Comparison of ENCODE assay signal across 12 mouse cellular contexts in genomic region chr10:18435938-18436337, GRCm38 (mm10).
DNase-seq lines count a peak whose midpoint lies in the region; ATAC-seq and TF ChIP-seq lines count a peak whose summit lies in the region.
"Had no signal": no experiment of that assay in that cellular context is flagged by ENCODE, and none has a peak within 500 bp of the region (broad histone marks: within the 10 kb centered on the region; RNA-seq: fewer than 3 reads in every experiment).

No protein-coding gene starts in this region.

- DNase-seq in forebrain, embryonic 14.5 days (ENCODE audit: low spot score) = peak; percentile 22
- DNase-seq in hindbrain, postnatal 0 days (ENCODE audit: low spot score) = no peak
- no peak for DNase-seq in hindbrain, embryonic 11.5 days (ENCODE audit: low spot score)
- DNase-seq in Muller cell, postnatal 12 days (ENCODE audit: inconsistent ontology term) = peak; percentile 50
- no peak for DNase-seq in left cerebral cortex, adult 9 months (ENCODE audit: low spot score in 2 of 2)
- no peak for DNase-seq in urinary bladder, postnatal 25 days (ENCODE audit: low spot score)
- DNase-seq: gastrocnemius, postnatal 36 days; kidney, postnatal 14 days; lung, postnatal 36 days had no signal

- no peaks in the 10 kb centered on the region for H3K36me3 ChIP-seq in forebrain, embryonic 14.5 days (ENCODE audit: control insufficient read depth, insufficient read depth, low read length)
- H3K36me3 ChIP-seq in forebrain, embryonic 12.5 days (replicated peaks) = no peaks in the 10 kb centered on the region
- H3K36me3 ChIP-seq in hindbrain, postnatal 0 days (ENCODE audit: insufficient read depth, low read length) = no peaks in the 10 kb centered on the region
- H3K36me3 ChIP-seq in hindbrain, embryonic 11.5 days (ENCODE audit: control insufficient read depth, insufficient read depth, low read length) = no peaks in the 10 kb centered on the region
- H3K36me3 ChIP-seq in intestine, embryonic 16.5 days (ENCODE audit: control insufficient read depth, insufficient read depth, low read length) = no peaks in the 10 kb centered on the region
- H3K36me3 ChIP-seq: G1E had no signal

- H3K27ac ChIP-seq in forebrain, embryonic 14.5 days (ENCODE audit: low read depth, low read length) = no peak overlapping the region
- H3K27ac ChIP-seq in forebrain, embryonic 12.5 days = no peak overlapping the region
- 0 out of 2 replicates have a peak overlapping the region, but pooled peaks have one; percentile 1 for H3K27ac ChIP-seq in hindbrain, postnatal 0 days
- no peak overlapping the region for H3K27ac ChIP-seq in hindbrain, embryonic 11.5 days (ENCODE audit: low read depth, low read length)
- peak overlapping the region; percentile 9; the same call in 1 of the 2 replicates for H3K27ac ChIP-seq in intestine, embryonic 16.5 days (ENCODE audit: low read length)

- H3K9me3 ChIP-seq in forebrain, embryonic 14.5 days (replicated peaks; ENCODE audit: control insufficient read depth, low read length) = no peaks in the 10 kb centered on the region
- H3K9me3 ChIP-seq in forebrain, embryonic 12.5 days = no peaks in the 10 kb centered on the region
- no peaks in the 10 kb centered on the region for H3K9me3 ChIP-seq in hindbrain, postnatal 0 days (ENCODE audit: low read length)
- H3K9me3 ChIP-seq in hindbrain, embryonic 11.5 days (ENCODE audit: control insufficient read depth, low read length) = no peaks in the 10 kb centered on the region
- no peaks in the 10 kb centered on the region for H3K9me3 ChIP-seq in intestine, embryonic 16.5 days (ENCODE audit: control insufficient read depth, low read length)
- H3K9me3 ChIP-seq: G1E had no signal

- no peak overlapping the region for H3K4me2 ChIP-seq in forebrain, embryonic 14.5 days (ENCODE audit: low read length)
- no peak overlapping the region for H3K4me2 ChIP-seq in forebrain, embryonic 12.5 days
- H3K4me2 ChIP-seq in hindbrain, postnatal 0 days (ENCODE audit: low read depth, low read length) = no peak overlapping the region
- H3K4me2 ChIP-seq in hindbrain, embryonic 11.5 days (replicated peaks; ENCODE audit: low read depth, low read length) = no peak overlapping the region
- H3K4me2 ChIP-seq in intestine, embryonic 16.5 days (ENCODE audit: low read depth, low read length) = no peak overlapping the region

- WGBS in forebrain, embryonic 14.5 days = 60% methylated on average over 7 of the region's 7 CpGs
- 55% methylated on average over 7 of the region's 7 CpGs for WGBS in forebrain, embryonic 12.5 days
- 44% methylated on average over 7 of the region's 7 CpGs for WGBS in hindbrain, postnatal 0 days
- WGBS in hindbrain, embryonic 11.5 days = 58% methylated on average over 7 of the region's 7 CpGs
- 45% methylated on average over 7 of the region's 7 CpGs for WGBS in intestine, embryonic 16.5 days

- H3K4me1 ChIP-seq in forebrain, embryonic 14.5 days (ENCODE audit: control insufficient read depth, insufficient read depth, low read length) = peaks cover 9% of the 10 kb centered on the region
- H3K4me1 ChIP-seq in forebrain, embryonic 12.5 days = peaks cover 19% of the 10 kb centered on the region
- H3K4me1 ChIP-seq in hindbrain, postnatal 0 days (ENCODE audit: insufficient read depth, low read length) = no peaks in the 10 kb centered on the region
- H3K4me1 ChIP-seq in hindbrain, embryonic 11.5 days (replicated peaks; ENCODE audit: control insufficient read depth, insufficient read depth, low read length) = peaks cover 3% of the 10 kb centered on the region
- H3K4me1 ChIP-seq in intestine, embryonic 16.5 days (ENCODE audit: control insufficient read depth, insufficient read depth, low read length) = peaks cover 6% of the 10 kb centered on the region; the same call in 1 of the 2 replicates

- no peak for TF ChIP-seq CTCF in hindbrain, postnatal 0 days (IDR thresholded peaks at IDR 0.05; ENCODE audit: low read depth)

- H3K27me3 ChIP-seq in forebrain, embryonic 14.5 days (replicated peaks; ENCODE audit: control insufficient read depth, insufficient read depth, low read length) = no peaks in the 10 kb centered on the region
- no peaks in the 10 kb centered on the region for H3K27me3 ChIP-seq in forebrain, embryonic 12.5 days
- no peaks in the 10 kb centered on the region for H3K27me3 ChIP-seq in hindbrain, postnatal 0 days (ENCODE audit: insufficient read depth, low read length)
- H3K27me3 ChIP-seq in hindbrain, embryonic 11.5 days (ENCODE audit: control insufficient read depth, insufficient read depth, low read length) = no peaks in the 10 kb centered on the region
- H3K27me3 ChIP-seq in intestine, embryonic 16.5 days (replicated peaks; ENCODE audit: control insufficient read depth, insufficient read depth, low read length) = no peaks in the 10 kb centered on the region

- no peak for ATAC-seq in forebrain, embryonic 14.5 days
- ATAC-seq in forebrain, embryonic 12.5 days (ENCODE audit: low FRiP score) = no peak
- ATAC-seq in hindbrain, postnatal 0 days = no peak
- ATAC-seq in hindbrain, embryonic 11.5 days (ENCODE audit: low FRiP score) = no peak
- ATAC-seq in intestine, embryonic 16.5 days = no peak

- no peak overlapping the region for H3K9ac ChIP-seq in forebrain, embryonic 14.5 days (ENCODE audit: low read length)
- H3K9ac ChIP-seq in forebrain, embryonic 12.5 days = no peak overlapping the region
- no peak overlapping the region for H3K9ac ChIP-seq in hindbrain, postnatal 0 days (replicated peaks; ENCODE audit: low read length)
- no peak overlapping the region for H3K9ac ChIP-seq in hindbrain, embryonic 11.5 days (ENCODE audit: low read depth, low read length)
- no peak overlapping the region for H3K9ac ChIP-seq in intestine, embryonic 16.5 days (ENCODE audit: low read depth, low read length)

- H3K4me3 ChIP-seq in forebrain, embryonic 14.5 days (ENCODE audit: low read depth, low read length) = no peak overlapping the region
- no peak overlapping the region for H3K4me3 ChIP-seq in forebrain, embryonic 12.5 days (replicated peaks)
- no peak overlapping the region for H3K4me3 ChIP-seq in hindbrain, postnatal 0 days (ENCODE audit: low read length)
- H3K4me3 ChIP-seq in hindbrain, embryonic 11.5 days (ENCODE audit: low read depth, low read length) = no peak overlapping the region
- H3K4me3 ChIP-seq in intestine, embryonic 16.5 days (ENCODE audit: low read length) = no peak overlapping the region

Comparison
In these comparisons a context has a peak if more than half of its experiments do, and no peak if none do; other contexts are left out.
1. H3K27ac ChIP-seq: peak in hindbrain, postnatal 0 days (single experiment) and intestine, embryonic 16.5 days (single experiment); none in forebrain, embryonic 14.5 days (single experiment), forebrain, embryonic 12.5 days (single experiment) and hindbrain, embryonic 11.5 days (single experiment).
2. DNase-seq: peak in forebrain, embryonic 14.5 days (single experiment) and Muller cell, postnatal 12 days (single experiment); none in hindbrain, postnatal 0 days (single experiment), hindbrain, embryonic 11.5 days (single experiment), left cerebral cortex, adult 9 months (0 of 2) and urinary bladder, postnatal 25 days (single experiment).